Mouse (Mus musculus) heart, embryonic 15.5 days (tissue): Measurements from ENCODE around the gene Olfr95. TPM values are rescaled to one million over a fixed set of nuclear protein-coding genes. Genes with fewer than 3 reads are reported as not detected.

Experiments
- ATAC-seq: fragments of 200-750 bp; cut with Nextera tagmentation; replicated peaks from 2 replicates; pipeline ENCODE4 v1.8.0; 2017; ENCODE audit warnings: low read depth, moderate TSS enrichment; ENCODE audit not compliant: insufficient number of reproducible peaks, insufficient read depth, low FRiP score
- H3K27ac ChIP-seq: fragments of 300-500 bp; sonication (generic); 2 replicates; pipeline ENCODE4 v1.5.1; 2015; ENCODE audit warnings: mild to moderate bottlenecking, inconsistent platforms
- H3K27me3 ChIP-seq: fragments of 300-500 bp; sonication (generic); 2 replicates; pipeline ENCODE4 v1.6.1; 2015; ENCODE audit warnings: inconsistent platforms
- H3K36me3 ChIP-seq: fragments of 300-500 bp; sonication (generic); 2 replicates; pipeline ENCODE4 v1.6.1; 2015; ENCODE audit warnings: mild to moderate bottlenecking, inconsistent platforms
- H3K4me1 ChIP-seq: fragments of 300-500 bp; sonication (generic); replicated peaks from 2 replicates; pipeline ENCODE4 v1.6.1; 2015; ENCODE audit warnings: inconsistent platforms
- H3K4me2 ChIP-seq: fragments of 300-500 bp; sonication (generic); 2 replicates; pipeline ENCODE4 v1.6.1; 2015; ENCODE audit warnings: inconsistent platforms, mild to moderate bottlenecking, moderate library complexity
- H3K4me3 ChIP-seq: fragments of 300-500 bp; sonication (generic); 2 replicates; pipeline ENCODE4 v1.5.1; 2015; ENCODE audit warnings: mild to moderate bottlenecking, inconsistent platforms
- H3K9ac ChIP-seq: fragments of 300-500 bp; sonication (generic); 2 replicates; pipeline ENCODE4 v1.6.1; 2015; ENCODE audit warnings: mild to moderate bottlenecking, inconsistent platforms
- H3K9me3 ChIP-seq: fragments of 300-500 bp; sonication (generic); replicated peaks from 2 replicates; pipeline ENCODE4 v1.6.1; 2016; ENCODE audit warnings: inconsistent platforms
- WGBS: fragments of 180-500 bp; shearing (Covaris S2); methylation state at CpG from one replicate; pipeline ENCODE4 v1.1.7; 2015; ENCODE audit warnings: mixed read lengths; 5-methylcytosine and 5-hydroxymethylcytosine counted together
- polyA plus RNA-seq: library from polyadenylated mRNA; unstranded; fragments of >200 nt; fragmentation: Nextera tagmentation; extraction: Ambion mirVana; gene quantifications from 2 replicates; pipeline ENCODE4 v1.2.1, GENCODE M21; 2015

The Olfr95 gene
- polyA plus RNA-seq, 1 experiment from 2014 or later = not detected

GRCm38 (mm10) chr17:37203206-37203916, 9.6 kb downstream of the Olfr95 start:
- peak; percentile 22; the same call in 1 of the 2 replicates for ATAC-seq
- H3K4me3 ChIP-seq = no peak overlapping the region
- no peak overlapping the region for H3K27ac ChIP-seq
- H3K9ac ChIP-seq = no peak overlapping the region
- WGBS = 0% methylated on average over 4 of the region's 4 CpGs
- H3K4me1 ChIP-seq = no peaks in the 10 kb centered on the region
- H3K36me3 ChIP-seq = no peaks in the 10 kb centered on the region
- peaks cover 23% of the 10 kb centered on the region for H3K27me3 ChIP-seq
- no peak overlapping the region for H3K4me2 ChIP-seq
- H3K9me3 ChIP-seq = no peaks in the 10 kb centered on the region

GRCm38 (mm10) chr17:37200894-37201293, 12.0 kb downstream of the Olfr95 start, which contains the start of gene Olfr94:
Gene Olfr94, minus strand, starts transcription at chr17:37200994.
- H3K27me3 ChIP-seq = peaks cover 43% of the 10 kb centered on the region
- H3K9me3 ChIP-seq = no peaks in the 10 kb centered on the region
- H3K9ac ChIP-seq = no peak within 1 kb of the TSS
- no peak within 1 kb of the TSS for H3K4me3 ChIP-seq
- ATAC-seq = no peak
- H3K36me3 ChIP-seq = no peaks in the 10 kb centered on the region
- no peak within 1 kb of the TSS for H3K27ac ChIP-seq
- peaks cover 11% of the 10 kb centered on the region for H3K4me1 ChIP-seq
- no peak within 1 kb of the TSS for H3K4me2 ChIP-seq
- 78% methylated on average over 2 of the region's 2 CpGs for WGBS

GRCm38 (mm10) chr17:37196845-37197724, 15.8 kb downstream of the Olfr95 start:
- no peak overlapping the region for H3K27ac ChIP-seq
- WGBS = under 1% methylated on average over 73 of the region's 77 CpGs
- peaks cover 11% of the 10 kb centered on the region for H3K4me1 ChIP-seq
- 0 out of 2 replicates have a peak, but pooled peaks have one; percentile 22 for ATAC-seq
- peak overlapping the region; percentile 55 for H3K4me3 ChIP-seq
- H3K36me3 ChIP-seq = no peaks in the 10 kb centered on the region
- H3K9me3 ChIP-seq = no peaks in the 10 kb centered on the region
- peak overlapping the region; percentile 93 for H3K4me2 ChIP-seq
- H3K27me3 ChIP-seq = peaks cover 55% of the 10 kb centered on the region
- H3K9ac ChIP-seq = peak overlapping the region; percentile 33

- no peak for ATAC-seq
- H3K27ac ChIP-seq = no peak overlapping the region
- H3K4me3 ChIP-seq = no peak overlapping the region
- no peaks in the 10 kb centered on the region for H3K36me3 ChIP-seq
- 81% methylated on average over 5 of the region's 5 CpGs for WGBS
- H3K27me3 ChIP-seq = peaks cover 48% of the 10 kb centered on the region
- no peaks in the 10 kb centered on the region for H3K9me3 ChIP-seq
- peaks cover 11% of the 10 kb centered on the region for H3K4me1 ChIP-seq
- H3K4me2 ChIP-seq = no peak overlapping the region
- H3K9ac ChIP-seq = no peak overlapping the region
These were observed 18.1 kb downstream of the Olfr95 start for GRCm38 (mm10) chr17:37194782-37195181.

GRCm38 (mm10) chr17:37193656-37194055, 19.3 kb downstream of the Olfr95 start, which contains the start of gene Ubd:
Gene Ubd, plus strand, starts transcription at chr17:37193892.
- H3K9me3 ChIP-seq = no peaks in the 10 kb centered on the region
- no peak within 1 kb of the TSS for H3K27ac ChIP-seq
- H3K4me2 ChIP-seq = no peak within 1 kb of the TSS
- 80% methylated on average over 2 of the region's 2 CpGs for WGBS
- peaks cover 40% of the 10 kb centered on the region for H3K27me3 ChIP-seq
- H3K4me1 ChIP-seq = peaks cover 11% of the 10 kb centered on the region
- no peaks in the 10 kb centered on the region for H3K36me3 ChIP-seq
- H3K4me3 ChIP-seq = no peak within 1 kb of the TSS
- H3K9ac ChIP-seq = no peak within 1 kb of the TSS
- ATAC-seq = no peak

GRCm38 (mm10) chr17:37193032-37193431, 19.9 kb downstream of the Olfr95 start:
- H3K4me3 ChIP-seq = no peak overlapping the region
- H3K9ac ChIP-seq = no peak overlapping the region
- H3K27ac ChIP-seq = no peak overlapping the region
- no peaks in the 10 kb centered on the region for H3K36me3 ChIP-seq
- no peak overlapping the region for H3K4me2 ChIP-seq
- ATAC-seq = no peak
- H3K9me3 ChIP-seq = no peaks in the 10 kb centered on the region
- H3K4me1 ChIP-seq = peaks cover 11% of the 10 kb centered on the region
- peaks cover 33% of the 10 kb centered on the region for H3K27me3 ChIP-seq

GRCm38 (mm10) chr17:37190711-37191110, 22.2 kb downstream of the Olfr95 start:
- WGBS = 30% methylated on average over 2 of the region's 2 CpGs
- ATAC-seq = no peak

GRCm38 (mm10) chr17:37185474-37185873, 27.4 kb downstream of the Olfr95 start:
- no peaks in the 10 kb centered on the region for H3K4me1 ChIP-seq
- H3K9ac ChIP-seq = no peak overlapping the region
- H3K36me3 ChIP-seq = no peaks in the 10 kb centered on the region
- ATAC-seq = no peak
- H3K27me3 ChIP-seq = no peaks in the 10 kb centered on the region
- H3K4me2 ChIP-seq = no peak overlapping the region
- H3K4me3 ChIP-seq = no peak overlapping the region
- 28% methylated on average over 6 of the region's 6 CpGs for WGBS
- H3K9me3 ChIP-seq = no peaks in the 10 kb centered on the region
- H3K27ac ChIP-seq = no peak overlapping the region

More at GRCm38 (mm10) chr17:37190711-37191110, 22.2 kb downstream of the Olfr95 start:
- H3K9ac ChIP-seq = no peak overlapping the region
- no peaks in the 10 kb centered on the region for H3K36me3 ChIP-seq
- H3K9me3 ChIP-seq = no peaks in the 10 kb centered on the region
- no peak overlapping the region for H3K4me3 ChIP-seq
- no peak overlapping the region for H3K4me2 ChIP-seq
- no peaks in the 10 kb centered on the region for H3K4me1 ChIP-seq
- H3K27ac ChIP-seq = no peak overlapping the region
- H3K27me3 ChIP-seq = peaks cover 10% of the 10 kb centered on the region

GRCm38 (mm10) chr17:37161394-37161793, 51.5 kb downstream of the Olfr95 start, which contains the start of gene Olfr93:
Gene Olfr93, minus strand, starts transcription at chr17:37161494.
- ATAC-seq = no peak
- no peaks in the 10 kb centered on the region for H3K4me1 ChIP-seq
- no peak within 1 kb of the TSS for H3K4me3 ChIP-seq
- no peaks in the 10 kb centered on the region for H3K27me3 ChIP-seq
- H3K36me3 ChIP-seq = no peaks in the 10 kb centered on the region
- no peak within 1 kb of the TSS for H3K9ac ChIP-seq
- no peak within 1 kb of the TSS for H3K27ac ChIP-seq
- H3K9me3 ChIP-seq = no peaks in the 10 kb centered on the region
- H3K4me2 ChIP-seq = no peak within 1 kb of the TSS
